In the genomic region with DNA sequence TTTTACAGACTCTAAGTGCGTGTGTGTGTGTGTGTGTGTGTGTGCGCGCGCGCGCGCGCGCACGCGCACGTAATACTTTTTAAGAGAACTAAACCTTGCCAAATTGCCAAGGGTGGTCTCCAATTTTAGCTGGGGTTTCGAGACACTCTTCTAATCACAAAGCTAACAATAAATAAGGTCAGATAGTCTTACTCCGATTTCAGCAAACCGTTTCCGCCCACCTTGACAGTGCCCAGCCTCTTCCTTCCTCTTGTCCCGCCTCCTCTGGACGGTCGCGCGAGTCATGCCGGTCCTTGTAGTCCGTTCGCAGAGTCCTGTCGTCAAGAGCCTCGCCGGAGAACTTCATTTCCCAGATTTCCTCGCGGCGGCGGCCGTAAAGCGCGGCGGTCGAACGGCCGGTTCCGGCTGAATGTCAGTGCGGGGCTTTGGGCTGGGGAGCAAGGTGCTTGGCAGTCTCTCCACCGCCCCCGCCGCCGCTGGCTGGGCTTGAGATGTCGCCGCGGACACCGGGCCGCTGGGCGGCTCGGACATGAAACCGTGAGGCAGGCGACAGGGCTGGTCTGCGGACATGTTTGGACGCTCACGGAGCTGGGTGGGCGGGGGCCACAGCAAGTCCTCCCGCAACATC, we compare ENCODE assay signal across 8 mouse cellular contexts. TPM values are rescaled to one million over a fixed set of nuclear protein-coding genes. Genes with fewer than 3 reads are reported as not detected.
DNase-seq lines count a peak whose midpoint lies in the region; ATAC-seq lines count a peak whose summit lies in the region.

A gene (plus strand): TSS at position 345 of the 628 bp plus-strand sequence.

- peaks cover 24 to 34% of the 10 kb centered on the region in 2 experiments for H3K4me1 ChIP-seq in heart, embryonic 14.5 days (ENCODE audit: control insufficient read depth in 2 of 2, insufficient read depth in 2 of 2, low read length in 2 of 2)
- H3K4me1 ChIP-seq in liver, embryonic 13.5 days (replicated peaks), result peaks cover 58% of the 10 kb centered on the region
- H3K4me1 ChIP-seq in stomach, embryonic 16.5 days (ENCODE audit: control insufficient read depth, insufficient read depth, low read length), result peaks cover 31% of the 10 kb centered on the region

- WGBS in heart, embryonic 14.5 days, result 0% methylated on average over 58 of the region's 58 CpGs
- WGBS in liver, embryonic 13.5 days (ENCODE audit: insufficient replicate concordance), result under 1% methylated on average over 58 of the region's 58 CpGs
- WGBS in stomach, embryonic 16.5 days, result under 1% methylated on average over 58 of the region's 58 CpGs

- no peaks in the 10 kb centered on the region for H3K36me3 ChIP-seq in heart, embryonic 14.5 days (ENCODE audit: control insufficient read depth, insufficient read depth, low read length)
- no peaks in the 10 kb centered on the region for H3K36me3 ChIP-seq in liver, embryonic 13.5 days
- H3K36me3 ChIP-seq in stomach, embryonic 16.5 days (ENCODE audit: control insufficient read depth, insufficient read depth, low read length), result no peaks in the 10 kb centered on the region

- H3K9ac ChIP-seq in heart, embryonic 14.5 days (ENCODE audit: low read length), result peak within 1 kb of the TSS; percentile 80
- peak within 1 kb of the TSS; percentile 89 for H3K9ac ChIP-seq in liver, embryonic 13.5 days
- peak within 1 kb of the TSS; percentile 87 for H3K9ac ChIP-seq in stomach, embryonic 16.5 days (ENCODE audit: low read length)

- ATAC-seq in CD4-positive, CD25-positive, alpha-beta regulatory T cell, adult 4 months, result peak; percentile 81
- ATAC-seq in heart, embryonic 14.5 days (ENCODE audit: insufficient number of reproducible peaks, insufficient read depth, low FRiP score, low read depth), result peak; percentile 81
- ATAC-seq in liver, embryonic 13.5 days (ENCODE audit: low read depth), result peak; percentile 85
- ATAC-seq in stomach, embryonic 16.5 days (ENCODE audit: insufficient read depth, low FRiP score), result peak; percentile 88

- no peaks in the 10 kb centered on the region for H3K9me3 ChIP-seq in heart, embryonic 14.5 days (ENCODE audit: control insufficient read depth, low read length)
- no peaks in the 10 kb centered on the region for H3K9me3 ChIP-seq in liver, embryonic 13.5 days (replicated peaks)
- no peaks in the 10 kb centered on the region for H3K9me3 ChIP-seq in stomach, embryonic 16.5 days (replicated peaks; ENCODE audit: control insufficient read depth, low read length)

- H3K4me2 ChIP-seq in heart, embryonic 14.5 days (ENCODE audit: low read length), result peak within 1 kb of the TSS; percentile 79
- H3K4me2 ChIP-seq in liver, embryonic 13.5 days, result peak within 1 kb of the TSS; percentile 84
- H3K4me2 ChIP-seq in stomach, embryonic 16.5 days (ENCODE audit: low read depth, low read length), result peak within 1 kb of the TSS; percentile 63

- DNase-seq in c-Kit-negative CD71-positive TER-119-positive erythroid progenitor cells, embryonic 14.5 days (ENCODE audit: low read depth, low spot score), result peak; percentile 88
- DNase-seq in fibroblast of lung, adult 2 months (ENCODE audit: low read depth), result peak; percentile 91
- peak; percentile 97 for DNase-seq in kidney, postnatal 14 days
- DNase-seq in liver, embryonic 13.5 days, result peak; percentile 94
- DNase-seq in neural tube, embryonic 10.5 days (ENCODE audit: extremely low spot score, low spot score), result peak; percentile 94

- H3K27ac ChIP-seq in heart, embryonic 14.5 days (replicated peaks in 1 of 2; ENCODE audit: control insufficient read depth in 1 of 2, insufficient read depth in 1 of 2, low read depth in 2 of 2, low read length in 2 of 2), result peak within 1 kb of the TSS; percentile 67 to 71
- peak within 1 kb of the TSS; percentile 36; the same call in 1 of the 2 replicates for H3K27ac ChIP-seq in liver, embryonic 13.5 days
- H3K27ac ChIP-seq in stomach, embryonic 16.5 days (ENCODE audit: low read length), result peak within 1 kb of the TSS; percentile 54; the same call in 1 of the 2 replicates

- H3K4me3 ChIP-seq in heart, embryonic 14.5 days (ENCODE audit: control insufficient read depth in 1 of 2, insufficient read depth in 1 of 2, low read depth in 1 of 2, low read length in 2 of 2), result peak within 1 kb of the TSS; percentile 68 to 84
- H3K4me3 ChIP-seq in liver, embryonic 13.5 days (replicated peaks), result peak within 1 kb of the TSS; percentile 84
- peak within 1 kb of the TSS; percentile 88 for H3K4me3 ChIP-seq in stomach, embryonic 16.5 days (replicated peaks; ENCODE audit: low read length)

- H3K27me3 ChIP-seq in heart, embryonic 14.5 days (ENCODE audit: control insufficient read depth, insufficient read depth, low read length), result no peaks in the 10 kb centered on the region
- no peaks in the 10 kb centered on the region for H3K27me3 ChIP-seq in liver, embryonic 13.5 days
- no peaks in the 10 kb centered on the region for H3K27me3 ChIP-seq in stomach, embryonic 16.5 days (ENCODE audit: control insufficient read depth, insufficient read depth, low read length)

RNA-seq across cellular contexts. Expression of the gene that starts here (rescaled TPM):
- polyA plus RNA-seq in CD4-positive, CD25-positive, alpha-beta regulatory T cell, adult 4 months (2017; shearing (Covaris generic)), result 1 to 10 TPM; 8.4 to 8.7 TPM
- polyA plus RNA-seq in heart, embryonic 14.5 days (2014; fragmentation: Nextera tagmentation; extraction: Ambion mirVana), result 32.5 and 34.8 TPM in 2 replicates
- 12.8 and 14.1 TPM in 2 replicates for polyA plus RNA-seq in liver, embryonic 13.5 days (2015; fragmentation: Nextera tagmentation; extraction: Ambion mirVana)
- polyA plus RNA-seq in stomach, embryonic 16.5 days (2015; fragmentation: Nextera tagmentation; extraction: Ambion mirVana), result 31.0 and 33.7 TPM in 2 replicates

Comparison
In these comparisons a context has a peak if more than half of its experiments do, and no peak if none do; other contexts are left out.
1. Peak in every context shown above with its lines: DNase-seq, ATAC-seq, H3K4me3 ChIP-seq and H3K27ac ChIP-seq.